Mouse (Mus musculus) ES-E14 (cell line): ENCODE results near the gene Gm21083.
"Not testable (repeated sequence)": the region's sequence is repeated elsewhere in the genome, so short reads cannot be mapped to it uniquely, and the experiment has no call there.

Experiments used
- CHD2 ChIP-seq: IDR thresholded peaks from 2 replicates; pipeline ENCODE4 v1.6.1; 2014; ENCODE audit warnings: mild to moderate bottlenecking, low read depth, low read length, inconsistent platforms
- HCFC1 ChIP-seq: IDR thresholded peaks from 2 replicates; pipeline ENCODE4 v1.6.1; 2012; ENCODE audit warnings: low read length, inconsistent platforms, borderline replicate concordance; ENCODE audit not compliant: insufficient read depth
- MAFK ChIP-seq: IDR thresholded peaks from 2 replicates; pipeline ENCODE4 v1.6.1; 2014; ENCODE audit warnings: mild to moderate bottlenecking, low read depth, low read length, inconsistent platforms; ENCODE audit not compliant: insufficient read depth
- ZC3H11A ChIP-seq: IDR thresholded peaks from 2 replicates; pipeline ENCODE4 v1.6.1; 2012; ENCODE audit warnings: low read depth, mild to moderate bottlenecking, inconsistent platforms, low read length, borderline replicate concordance

GRCm38 (mm10) chr5:15603585-15603984, 26.5 kb downstream of the Gm21083 start:
- not testable (repeated sequence) for TF ChIP-seq ZC3H11A, MAFK, CHD2, HCFC1
